Mouse (Mus musculus): ENCODE measurements at regions not wholly inside any gene's neighbourhood (a gene's known extent, or its start where the extent isn't known, plus 50 kb on each side); places are given as distances from the start of the nearest gene placed in this dataset.

- intact Hi-C loops (cut with DNase I) = no loop called here
- no peak for DNase-seq
These were observed 103.9 kb upstream of the P2ry1 start for GRCm38 (mm10) chr3:60898720-60899119.

- no peak for DNase-seq
- intact Hi-C loops (cut with DNase I) = no loop called here
These were observed 101.0 kb upstream of the P2ry1 start for GRCm38 (mm10) chr3:60901571-60901970.

GRCm38 (mm10) chr3:60916411-60916810 lies 86.2 kb upstream of the P2ry1 start:
- intact Hi-C loops (cut with DNase I) = no loop called here
- DNase-seq = no peak

- DNase-seq = no peak
- intact Hi-C loops (cut with DNase I) = no loop called here
These were observed 85.3 kb upstream of the P2ry1 start for GRCm38 (mm10) chr3:60917271-60917670.

- intact Hi-C loops (cut with DNase I) = no loop called here
These were observed 76.5 kb upstream of the P2ry1 start for GRCm38 (mm10) chr3:60926024-60926547.

GRCm38 (mm10) chr3:60928910-60929309 lies 73.7 kb upstream of the P2ry1 start:
- intact Hi-C loops (cut with DNase I) = no loop called here
- no peak for DNase-seq

More at GRCm38 (mm10) chr3:60926024-60926547, 76.5 kb upstream of the P2ry1 start:
- DNase-seq = no peak

GRCm38 (mm10) chr3:60934492-60934891 lies 68.1 kb upstream of the P2ry1 start:
- no peak for DNase-seq
- intact Hi-C loops (cut with DNase I) = no loop called here

- intact Hi-C loops (cut with DNase I) = no loop called here
- no peak for DNase-seq
These were observed 61.1 kb upstream of the P2ry1 start for GRCm38 (mm10) chr3:60941451-60941850.

- intact Hi-C loops (cut with DNase I) = no loop called here
- DNase-seq = no peak
These were observed 53.7 kb upstream of the P2ry1 start for GRCm38 (mm10) chr3:60948897-60949296.

Data from gastrocnemius, postnatal 36 days (tissue).